Mouse (Mus musculus) NIH3T3 (cell line): ENCODE results near the gene Sp8.

Experiments
- DNase-seq: peaks from one replicate; pipeline ENCODE4 v3.0.0-alpha.2; 2012; ENCODE audit warnings: low read depth

Sp8 gene

GRCm38 (mm10) chr12:118846221-118846620 is at the start of gene Sp8:
TSS of gene Sp8 (plus strand) at chr12:118846329.
- no peak for DNase-seq

- no peak for DNase-seq
Measured at GRCm38 (mm10) chr12:118811328-118811961, 34.7 kb upstream of the Sp8 start.

GRCm38 (mm10) chr12:118814561-118814960 is 31.6 kb upstream of the Sp8 start:
- DNase-seq = peak; percentile 86

GRCm38 (mm10) chr12:118816156-118816555 is 30.0 kb upstream of the Sp8 start:
- DNase-seq = peak; percentile 42

- DNase-seq = no peak
Measured at GRCm38 (mm10) chr12:118829881-118830280, 16.2 kb upstream of the Sp8 start.

- DNase-seq = no peak
Measured at GRCm38 (mm10) chr12:118836411-118837341, 9.5 kb upstream of the Sp8 start.

GRCm38 (mm10) chr12:118837361-118837760 is 8.8 kb upstream of the Sp8 start:
- no peak for DNase-seq

GRCm38 (mm10) chr12:118838260-118838659 is 7.9 kb upstream of the Sp8 start:
- DNase-seq = no peak

- no peak for DNase-seq
Measured at GRCm38 (mm10) chr12:118839398-118839797, 6.7 kb upstream of the Sp8 start.

GRCm38 (mm10) chr12:118840301-118840700 is 5.8 kb upstream of the Sp8 start:
- no peak for DNase-seq

- DNase-seq = no peak
Measured at GRCm38 (mm10) chr12:118840861-118841260, 5.3 kb upstream of the Sp8 start.

GRCm38 (mm10) chr12:118841381-118841922 is 4.7 kb upstream of the Sp8 start:
- no peak for DNase-seq

GRCm38 (mm10) chr12:118841971-118842550 is 4.1 kb upstream of the Sp8 start:
- DNase-seq = no peak

GRCm38 (mm10) chr12:118842671-118843411 is 3.3 kb upstream of the Sp8 start:
- no peak for DNase-seq

- no peak for DNase-seq
Measured at GRCm38 (mm10) chr12:118844111-118844510, 2.0 kb upstream of the Sp8 start.

GRCm38 (mm10) chr12:118844841-118845240 is 1.3 kb upstream of the Sp8 start:
- no peak for DNase-seq

GRCm38 (mm10) chr12:118845351-118845750 is 778 bp upstream of the Sp8 start:
- no peak for DNase-seq

GRCm38 (mm10) chr12:118846649-118847321 is 656 bp downstream of the Sp8 start:
- DNase-seq = no peak

GRCm38 (mm10) chr12:118847381-118847780 is 1.3 kb downstream of the Sp8 start:
- no peak for DNase-seq

GRCm38 (mm10) chr12:118847861-118848495 is 1.8 kb downstream of the Sp8 start:
- no peak for DNase-seq
